Mouse (Mus musculus): ENCODE measurements around the gene Azgp1. TPM values are rescaled to one million over a fixed set of nuclear protein-coding genes. Genes with fewer than 3 reads are reported as not detected.

The Azgp1 gene
- total and polyA plus RNA-seq, 3 experiments = not detected

- in situ Hi-C loops (cut with MboI; ENCODE audit: low pct_ligation_motif_present, low pct_unique_long_range_greater_than_20kb, low sequenced_read_pairs) = no loop called here
- TF ChIP-seq MEF2A (IDR thresholded peaks at IDR 0.05; ENCODE audit: borderline replicate concordance, low read depth, low read length) (no peak), POLR2A (IDR thresholded peaks at IDR 0.05; ENCODE audit: low read depth, low read length) (no peak), JUN (IDR thresholded peaks at IDR 0.05; ENCODE audit: insufficient read depth, low read depth, low read length) (no peak), PAX5 (IDR thresholded peaks at IDR 0.05; ENCODE audit: low read length) (no peak), SMC3 (IDR thresholded peaks at IDR 0.05; ENCODE audit: low read depth, low read length) (no peak), GABPA (IDR thresholded peaks at IDR 0.05; ENCODE audit: insufficient replicate concordance, low read depth, low read length) (no peak), TCF12 (IDR thresholded peaks at IDR 0.05; ENCODE audit: low read depth, low read length) (no peak), MXI1 (IDR thresholded peaks at IDR 0.05; ENCODE audit: low read depth, low read length) (no peak), USF1 (IDR thresholded peaks at IDR 0.05; ENCODE audit: low read depth, low read length) (no peak), RCOR1 (conservative IDR thresholded peaks at IDR 0.05; ENCODE audit: low read depth, low read length) (no peak), TBP (conservative IDR thresholded peaks at IDR 0.05; ENCODE audit: low read depth, low read length) (no peak), EP300 (IDR thresholded peaks at IDR 0.05; ENCODE audit: low read length) (no peak), RAD21 (IDR thresholded peaks at IDR 0.05; ENCODE audit: low read depth, low read length) (no peak), CHD1 (IDR thresholded peaks at IDR 0.05; ENCODE audit: low read depth, low read length) (no peak), ZMIZ1 (IDR thresholded peaks at IDR 0.05; ENCODE audit: low read depth, low read length) (no peak), MYC (IDR thresholded peaks at IDR 0.05; ENCODE audit: low read depth, low read length) (no peak)
- DNase-seq (ENCODE audit: extremely low read depth) = no peak
- dilution Hi-C loops (cut with MboI; ENCODE audit: extremely low pct_ligation_motif_present, extremely low pct_unique_long_range_greater_than_20kb, low sequenced_read_pairs) = no loop called here
- H3K9ac ChIP-seq (ENCODE audit: insufficient read depth, low read depth) = no peak overlapping the region
- peaks cover 13% of the 10 kb centered on the region for H3K27me3 ChIP-seq (replicated peaks)
- no peaks in the 10 kb centered on the region for H3K4me1 ChIP-seq (ENCODE audit: control insufficient read depth in 1 of 2, insufficient read depth in 2 of 2)
- no peaks in the 10 kb centered on the region for H3K79me2 ChIP-seq (replicated peaks; ENCODE audit: control insufficient read depth, extremely low read depth, insufficient read depth, poor library complexity, severe bottlenecking)
- H3K36me3 ChIP-seq (replicated peaks in 1 of 2; ENCODE audit: control insufficient read depth in 1 of 2, insufficient read depth in 1 of 2, low read length in 1 of 2) = no peaks in the 10 kb centered on the region
- no peak overlapping the region for H3K4me2 ChIP-seq (ENCODE audit: insufficient read depth, low read depth, poor library complexity, severe bottlenecking)
- H3K9me3 ChIP-seq (replicated peaks; ENCODE audit: low read length) = no peaks in the 10 kb centered on the region
- H3K27ac ChIP-seq (ENCODE audit: insufficient read depth, low read depth) = no peak overlapping the region
- H3K4me3 ChIP-seq (replicated peaks in 1 of 3; ENCODE audit: low read depth in 2 of 3, low read length in 2 of 3, poor library complexity in 1 of 3) = no peak overlapping the region
Measured at GRCm38 (mm10) chr5:137975434-137975833, 5.9 kb upstream of the Azgp1 start.

- dilution Hi-C loops (cut with MboI; ENCODE audit: extremely low pct_ligation_motif_present, extremely low pct_unique_long_range_greater_than_20kb, low sequenced_read_pairs) (no loop called here), in situ Hi-C loops (cut with MboI; ENCODE audit: low pct_ligation_motif_present, low pct_unique_long_range_greater_than_20kb, low sequenced_read_pairs) (no loop called here)
- no peak overlapping the region for H3K9ac ChIP-seq (ENCODE audit: insufficient read depth, low read depth)
- TF ChIP-seq ZNF384 (IDR thresholded peaks at IDR 0.05; ENCODE audit: low read depth, low read length) (peak; percentile 77; the same call in 1 of the 2 replicates), MYC (IDR thresholded peaks at IDR 0.05; ENCODE audit: low read depth, low read length) (no peak)
- no peak overlapping the region for H3K4me3 ChIP-seq (replicated peaks in 1 of 3; ENCODE audit: low read depth in 2 of 3, low read length in 2 of 3, poor library complexity in 1 of 3)
- no peak overlapping the region for H3K27ac ChIP-seq (ENCODE audit: insufficient read depth, low read depth)
- no peaks in the 10 kb centered on the region for H3K9me3 ChIP-seq (replicated peaks; ENCODE audit: low read length)
- no peaks in the 10 kb centered on the region for H3K79me2 ChIP-seq (replicated peaks; ENCODE audit: control insufficient read depth, extremely low read depth, insufficient read depth, poor library complexity, severe bottlenecking)
- H3K36me3 ChIP-seq (replicated peaks in 1 of 2; ENCODE audit: control insufficient read depth in 1 of 2, insufficient read depth in 1 of 2, low read length in 1 of 2) = no peaks in the 10 kb centered on the region
- H3K4me2 ChIP-seq (ENCODE audit: insufficient read depth, low read depth, poor library complexity, severe bottlenecking) = no peak overlapping the region
- peaks cover 0 to 4% of the 10 kb centered on the region in 2 experiments; a peak in 1 of 4 replicates for H3K4me1 ChIP-seq (ENCODE audit: control insufficient read depth in 1 of 2, insufficient read depth in 2 of 2)
- DNase-seq (ENCODE audit: extremely low read depth) = no peak
- peaks cover 12% of the 10 kb centered on the region for H3K27me3 ChIP-seq (replicated peaks)
Measured at GRCm38 (mm10) chr5:137977291-137977690, 4.0 kb upstream of the Azgp1 start.

Data from CH12.LX (cell line).